Mouse (Mus musculus) neural tube, embryonic 13.5 days (tissue): ENCODE data around the gene Cnot10. TPM values are rescaled to one million over a fixed set of nuclear protein-coding genes. Genes with fewer than 3 reads are reported as not detected.

Experiments
- ATAC-seq: fragments of 200-750 bp; cut with Nextera tagmentation; 2 replicates; pipeline ENCODE4 v1.8.0; 2017; ENCODE audit warnings: low read depth, mild to moderate bottlenecking, moderate TSS enrichment, moderate library complexity
- H3K27ac ChIP-seq: fragments of 300-500 bp; sonication (generic); replicated peaks from 2 replicates; pipeline ENCODE4 v1.5.1; 2015; ENCODE audit warnings: moderate library complexity, mild to moderate bottlenecking, inconsistent platforms
- H3K27me3 ChIP-seq: fragments of 300-500 bp; sonication (generic); 2 replicates; pipeline ENCODE4 v1.6.1; 2015; ENCODE audit warnings: mild to moderate bottlenecking, inconsistent platforms
- H3K36me3 ChIP-seq: fragments of 300-500 bp; sonication (generic); 2 replicates; pipeline ENCODE4 v1.6.1; 2015; ENCODE audit warnings: mild to moderate bottlenecking, inconsistent platforms
- H3K4me1 ChIP-seq: fragments of 300-500 bp; sonication (generic); replicated peaks from 2 replicates; pipeline ENCODE4 v1.6.1; 2015; ENCODE audit warnings: inconsistent platforms
- H3K4me2 ChIP-seq: fragments of 300-500 bp; sonication (generic); 2 replicates; pipeline ENCODE4 v1.6.1; 2015; ENCODE audit warnings: inconsistent platforms, mild to moderate bottlenecking, moderate library complexity
- H3K4me3 ChIP-seq: fragments of 300-500 bp; sonication (generic); 2 replicates; pipeline ENCODE4 v1.5.1; 2015; ENCODE audit warnings: mild to moderate bottlenecking, inconsistent platforms
- H3K9ac ChIP-seq: fragments of 300-500 bp; sonication (generic); 2 replicates; pipeline ENCODE4 v1.6.1; 2015; ENCODE audit warnings: moderate library complexity, mild to moderate bottlenecking, inconsistent platforms
- H3K9me3 ChIP-seq: fragments of 300-500 bp; sonication (generic); 2 replicates; pipeline ENCODE4 v1.6.1; 2016; ENCODE audit warnings: inconsistent platforms
- WGBS: fragments of 180-500 bp; shearing (Covaris S2); methylation state at CpG from one replicate; pipeline ENCODE4 v1.1.7; 2015; 5-methylcytosine and 5-hydroxymethylcytosine counted together
- polyA plus RNA-seq: library from polyadenylated mRNA; unstranded; fragments of >200 nt; fragmentation: Nextera tagmentation; extraction: Ambion mirVana; gene quantifications from 2 replicates; pipeline ENCODE4 v1.2.1, GENCODE M21; 2015

Gene Cnot10
- polyA plus RNA-seq, 1 experiment from 2014 or later, result 57.1 TPM

- WGBS, result 86% methylated on average over 4 of the region's 4 CpGs
- Histone ChIP-seq H3K4me2 (no peak overlapping the region), H3K27me3 (no peaks in the 10 kb centered on the region), H3K9me3 (no peaks in the 10 kb centered on the region), H3K4me3 (no peak overlapping the region), H3K9ac (no peak overlapping the region), H3K27ac (no peak overlapping the region), H3K4me1 (no peaks in the 10 kb centered on the region), H3K36me3 (peaks cover 85% of the 10 kb centered on the region)
- ATAC-seq, result no peak
These were observed 27.4 kb downstream of the Cnot10 start for GRCm38 (mm10) chr9:114612566-114612965.

GRCm38 (mm10) chr9:114610266-114610665 lies 29.7 kb downstream of the Cnot10 start:
- no peak overlapping the region for H3K4me2 ChIP-seq
- no peak overlapping the region for H3K4me3 ChIP-seq
- no peak overlapping the region for H3K27ac ChIP-seq
- no peaks in the 10 kb centered on the region for H3K27me3 ChIP-seq
- H3K4me1 ChIP-seq, result no peaks in the 10 kb centered on the region
- 100% methylated on average over 3 of the region's 3 CpGs for WGBS
- peaks cover 92% of the 10 kb centered on the region for H3K36me3 ChIP-seq
- ATAC-seq, result no peak
- no peaks in the 10 kb centered on the region for H3K9me3 ChIP-seq
- no peak overlapping the region for H3K9ac ChIP-seq

DNA sequence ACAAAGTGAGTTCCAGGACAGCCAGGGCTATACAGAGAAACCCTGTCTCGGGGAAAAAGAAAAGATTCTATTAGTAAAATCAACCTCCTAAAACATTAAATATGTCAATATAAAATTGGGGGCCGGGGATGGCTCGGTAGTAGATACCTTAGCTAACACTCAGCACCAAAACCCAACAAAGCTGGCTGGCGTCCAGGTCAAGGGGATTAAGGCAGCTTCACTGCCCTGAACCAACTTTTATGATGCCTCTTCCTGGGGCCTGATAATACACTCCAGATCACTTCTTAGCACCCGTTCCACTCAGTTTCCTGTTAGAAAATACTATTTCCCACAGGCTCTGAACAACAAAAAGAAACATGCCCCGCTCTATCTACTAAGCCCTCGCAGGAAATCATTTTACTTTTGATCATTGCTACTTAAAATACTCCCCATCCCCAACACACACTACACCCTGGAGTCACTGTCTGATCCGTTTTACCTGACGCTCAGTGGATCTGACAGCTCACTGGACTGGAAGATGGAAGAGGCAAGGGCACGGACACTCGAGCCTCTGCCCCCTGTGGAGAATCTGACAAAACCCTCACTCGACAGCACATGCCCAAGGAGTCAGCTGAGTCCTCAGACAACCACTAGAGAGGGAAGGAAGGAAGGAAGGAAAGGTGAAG lies 36.0 kb downstream of the Cnot10 start:
- no peak overlapping the region for H3K4me3 ChIP-seq
- no peaks in the 10 kb centered on the region for H3K9me3 ChIP-seq
- H3K4me2 ChIP-seq, result no peak overlapping the region
- 71% methylated on average over 12 of the region's 12 CpGs for WGBS
- no peak for ATAC-seq
- no peak overlapping the region for H3K27ac ChIP-seq
- no peaks in the 10 kb centered on the region for H3K27me3 ChIP-seq
- H3K9ac ChIP-seq, result no peak overlapping the region
- H3K36me3 ChIP-seq, result peaks cover 79% of the 10 kb centered on the region
- H3K4me1 ChIP-seq, result no peaks in the 10 kb centered on the region

DNA sequence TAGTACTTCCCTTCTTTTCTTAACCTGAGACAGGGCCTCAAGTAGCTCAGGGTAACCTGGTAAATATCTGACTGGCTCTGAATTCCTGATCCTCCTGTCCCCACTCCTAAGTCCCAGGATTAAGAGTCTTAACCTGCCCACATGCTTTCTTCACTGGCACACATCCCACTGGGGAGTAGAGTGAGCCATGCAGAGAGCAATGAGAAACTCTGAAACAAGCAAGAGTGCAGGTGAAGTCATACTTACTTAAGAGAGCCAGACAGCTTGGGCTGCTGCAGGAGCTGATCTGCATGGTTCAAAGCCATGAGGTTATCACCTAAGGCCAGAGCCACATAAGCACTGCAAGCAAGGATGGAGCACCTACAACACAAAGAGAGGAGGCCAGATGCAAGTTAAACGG lies 38.9 kb downstream of the Cnot10 start:
- Histone ChIP-seq H3K36me3 (peaks cover 81% of the 10 kb centered on the region), H3K4me3 (no peak overlapping the region), H3K9ac (no peak overlapping the region), H3K4me2 (no peak overlapping the region), H3K27me3 (no peaks in the 10 kb centered on the region), H3K9me3 (no peaks in the 10 kb centered on the region), H3K27ac (no peak overlapping the region), H3K4me1 (no peaks in the 10 kb centered on the region)
- ATAC-seq, result no peak
- 41% methylated on average over 1 of the region's 1 CpGs for WGBS

DNA sequence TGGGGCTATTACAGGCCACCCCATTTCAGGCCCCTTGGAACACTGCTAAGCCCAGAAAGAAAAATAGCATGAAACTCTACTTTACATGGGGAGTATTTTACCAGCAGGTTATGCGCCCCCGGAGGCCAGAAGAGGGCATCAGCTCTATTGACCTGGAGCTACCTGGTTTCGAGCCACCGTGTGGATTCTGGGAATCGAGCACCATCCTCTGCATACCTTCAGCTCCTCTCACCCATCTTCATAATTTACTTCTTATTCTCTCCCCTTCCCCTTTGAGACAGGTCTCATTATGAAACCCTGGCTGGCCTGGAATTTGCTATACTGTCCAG lies 55.0 kb downstream of the Cnot10 start:
- Histone ChIP-seq H3K9ac (no peak overlapping the region), H3K27me3 (no peaks in the 10 kb centered on the region), H3K4me3 (no peak overlapping the region), H3K9me3 (no peaks in the 10 kb centered on the region), H3K4me1 (peaks cover 13% of the 10 kb centered on the region), H3K36me3 (peaks cover 44% of the 10 kb centered on the region), H3K4me2 (no peak overlapping the region), H3K27ac (no peak overlapping the region)
- no peak for ATAC-seq
- WGBS, result 37% methylated on average over 5 of the region's 5 CpGs

DNA sequence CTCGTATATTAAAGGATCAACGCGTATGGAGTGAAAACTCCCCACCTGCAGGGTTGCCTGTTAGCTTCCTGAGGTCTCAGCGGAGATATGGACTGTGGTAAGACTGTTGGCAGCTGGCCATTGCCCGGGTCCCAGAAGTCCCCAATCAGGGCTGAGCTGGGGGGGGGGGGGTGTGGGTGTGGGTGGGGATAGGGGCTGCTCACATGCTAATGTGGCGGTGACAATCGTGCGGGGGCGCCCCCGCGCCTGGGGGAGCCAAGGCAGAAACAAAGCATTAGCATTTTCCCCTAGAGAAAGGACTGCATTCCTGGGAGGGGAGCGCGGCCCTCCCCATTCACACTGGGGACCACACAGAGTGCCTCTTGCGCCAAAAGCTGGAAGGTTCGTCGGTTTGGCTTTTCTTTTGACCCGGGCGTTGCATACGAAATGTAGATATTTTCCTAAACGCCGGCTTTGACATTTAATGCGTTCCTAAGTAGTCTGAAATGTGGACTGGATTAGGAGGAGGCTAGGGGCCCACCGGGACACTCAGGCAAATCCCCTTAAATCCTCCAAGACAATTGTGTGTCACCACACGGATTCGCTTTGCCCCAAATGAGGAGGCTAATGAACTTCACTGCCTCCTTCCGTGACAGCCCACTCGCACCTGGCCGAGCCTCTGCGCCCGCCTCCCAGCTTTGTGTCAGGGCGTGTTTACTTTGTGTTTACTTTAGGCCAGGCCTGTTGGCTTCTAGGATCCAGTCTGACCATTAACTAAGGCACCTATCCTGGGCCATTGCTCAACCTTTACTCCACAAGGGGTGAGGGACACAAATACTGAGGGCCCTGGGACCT lies 55.6 kb downstream of the Cnot10 start:
- Histone ChIP-seq H3K27ac (peak overlapping the region; percentile 7; the same call in 1 of the 2 replicates), H3K36me3 (peaks cover 40% of the 10 kb centered on the region), H3K9ac (peak overlapping the region; percentile 47), H3K27me3 (no peaks in the 10 kb centered on the region), H3K4me2 (peak overlapping the region; percentile 59), H3K9me3 (no peaks in the 10 kb centered on the region), H3K4me3 (peak overlapping the region; percentile 29), H3K4me1 (peaks cover 13% of the 10 kb centered on the region)
- 5% methylated on average over 26 of the region's 31 CpGs for WGBS
- ATAC-seq, result peak; percentile 70

DNA sequence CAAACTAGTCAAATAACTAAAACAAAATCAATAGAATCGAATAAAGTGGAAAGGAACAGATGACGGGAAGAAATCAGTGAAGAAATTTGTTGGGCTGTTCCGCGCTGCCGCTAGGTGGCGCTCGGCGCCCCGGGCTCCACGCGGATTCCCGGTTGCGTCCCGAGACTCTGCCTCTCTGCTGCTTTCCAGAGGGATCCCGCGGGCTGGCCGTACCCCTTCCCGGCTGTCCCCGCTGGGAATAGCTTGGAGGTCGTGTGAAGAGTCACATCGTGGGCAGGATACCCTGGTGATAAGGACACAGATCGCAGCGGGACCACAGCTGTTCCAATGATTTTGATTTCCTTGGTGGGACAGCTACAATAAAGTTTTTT lies 56.2 kb downstream of the Cnot10 start:
- peak; percentile 81 for ATAC-seq
- H3K36me3 ChIP-seq, result peaks cover 34% of the 10 kb centered on the region
- H3K4me2 ChIP-seq, result peak overlapping the region; percentile 59
- no peaks in the 10 kb centered on the region for H3K9me3 ChIP-seq
- no peaks in the 10 kb centered on the region for H3K27me3 ChIP-seq
- H3K9ac ChIP-seq, result peak overlapping the region; percentile 47
- WGBS, result 1% methylated on average over 23 of the region's 23 CpGs
- H3K4me1 ChIP-seq, result peaks cover 13% of the 10 kb centered on the region
- H3K4me3 ChIP-seq, result peak overlapping the region; percentile 29
- no peak overlapping the region for H3K27ac ChIP-seq

DNA sequence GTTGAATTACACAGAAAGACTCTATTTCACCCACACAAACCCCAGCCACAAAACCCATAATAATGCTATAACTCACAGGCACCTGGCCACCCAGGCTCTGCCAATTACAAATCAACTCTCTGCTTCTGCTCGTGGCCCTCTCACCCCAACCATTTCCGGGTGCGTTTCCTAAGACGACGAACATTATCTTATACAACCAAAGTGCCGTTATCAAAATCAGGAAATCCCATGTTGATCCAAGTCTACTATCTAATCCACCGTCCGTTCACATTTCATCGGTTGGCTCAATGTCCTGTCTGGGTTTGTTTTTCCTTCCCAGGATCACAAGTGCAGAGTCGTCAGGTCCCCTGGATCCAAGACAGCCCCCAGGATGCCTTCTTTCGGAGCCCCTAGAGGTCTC lies 61.3 kb downstream of the Cnot10 start:
- H3K4me3 ChIP-seq, result no peak overlapping the region
- no peak overlapping the region for H3K9ac ChIP-seq
- H3K27me3 ChIP-seq, result no peaks in the 10 kb centered on the region
- no peaks in the 10 kb centered on the region for H3K9me3 ChIP-seq
- H3K36me3 ChIP-seq, result no peaks in the 10 kb centered on the region
- ATAC-seq, result no peak
- H3K4me2 ChIP-seq, result no peak overlapping the region
- H3K4me1 ChIP-seq, result no peaks in the 10 kb centered on the region
- WGBS, result 81% methylated on average over 11 of the region's 11 CpGs
- no peak overlapping the region for H3K27ac ChIP-seq

DNA sequence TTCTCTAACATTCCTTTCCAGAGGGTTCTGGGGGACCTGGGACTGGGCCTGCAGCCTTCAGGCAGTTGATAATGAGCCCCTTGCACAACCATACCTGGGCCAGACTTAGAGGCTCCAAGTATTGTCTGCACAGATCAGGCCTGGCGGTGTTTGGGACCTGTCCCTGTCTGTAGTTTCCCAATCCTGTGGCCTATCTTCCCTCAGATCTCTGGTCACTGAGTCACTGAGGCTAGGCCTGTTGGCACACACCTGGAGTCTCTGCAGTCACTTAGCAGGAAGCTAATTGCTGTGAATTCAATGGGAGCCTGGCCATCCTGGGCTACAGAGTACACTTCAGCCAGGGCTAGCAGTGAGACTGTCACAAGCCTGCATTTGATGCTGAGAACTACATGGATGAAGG lies 64.0 kb downstream of the Cnot10 start:
- 93% methylated on average over 1 of the region's 1 CpGs for WGBS
- Histone ChIP-seq H3K9ac (no peak overlapping the region), H3K4me2 (no peak overlapping the region), H3K4me1 (no peaks in the 10 kb centered on the region), H3K36me3 (no peaks in the 10 kb centered on the region), H3K27me3 (no peaks in the 10 kb centered on the region), H3K4me3 (no peak overlapping the region), H3K9me3 (no peaks in the 10 kb centered on the region), H3K27ac (no peak overlapping the region)
- ATAC-seq, result no peak

- no peak overlapping the region for H3K4me2 ChIP-seq
- H3K27me3 ChIP-seq, result no peaks in the 10 kb centered on the region
- no peak for ATAC-seq
- H3K4me3 ChIP-seq, result no peak overlapping the region
- no peak overlapping the region for H3K27ac ChIP-seq
- H3K36me3 ChIP-seq, result no peaks in the 10 kb centered on the region
- H3K9me3 ChIP-seq, result no peaks in the 10 kb centered on the region
- H3K9ac ChIP-seq, result no peak overlapping the region
- WGBS, result 63% methylated on average over 5 of the region's 5 CpGs
- no peaks in the 10 kb centered on the region for H3K4me1 ChIP-seq
These were observed 66.5 kb downstream of the Cnot10 start for GRCm38 (mm10) chr9:114573528-114573927.

- H3K4me2 ChIP-seq, result no peak overlapping the region
- H3K36me3 ChIP-seq, result no peaks in the 10 kb centered on the region
- no peaks in the 10 kb centered on the region for H3K9me3 ChIP-seq
- 89% methylated on average over 5 of the region's 5 CpGs for WGBS
- no peak overlapping the region for H3K4me3 ChIP-seq
- no peak for ATAC-seq
- H3K4me1 ChIP-seq, result peaks cover 11% of the 10 kb centered on the region
- no peak overlapping the region for H3K27ac ChIP-seq
- H3K9ac ChIP-seq, result no peak overlapping the region
- H3K27me3 ChIP-seq, result no peaks in the 10 kb centered on the region
These were observed 71.1 kb downstream of the Cnot10 start for GRCm38 (mm10) chr9:114568682-114569474.

- H3K4me3 ChIP-seq, result peak overlapping the region; percentile 55
- H3K36me3 ChIP-seq, result no peaks in the 10 kb centered on the region
- ATAC-seq, result no peak
- peaks cover 40% of the 10 kb centered on the region for H3K27me3 ChIP-seq
- H3K27ac ChIP-seq, result no peak overlapping the region
- peak overlapping the region; percentile 75 for H3K9ac ChIP-seq
- H3K4me2 ChIP-seq, result peak overlapping the region; percentile 80
- H3K4me1 ChIP-seq, result peaks cover 49% of the 10 kb centered on the region
- WGBS, result under 1% methylated on average over 10 of the region's 10 CpGs
- no peaks in the 10 kb centered on the region for H3K9me3 ChIP-seq
These were observed 75.3 kb downstream of the Cnot10 start for GRCm38 (mm10) chr9:114564667-114565066.
